Mouse (Mus musculus) layer of hippocampus, postnatal 36 days (tissue): ENCODE results near the gene Atf7ip. TPM values are rescaled to one million over a fixed set of nuclear protein-coding genes. Genes with fewer than 3 reads are reported as not detected.

ENCODE experiments used
- DNase-seq, 2 experiments: peaks; one replicate each; pipeline ENCODE4 v3.0.0; 2022
- total RNA-seq, 2 experiments: library from RNA; stranded (reverse); gene quantifications; 2 replicates each; pipeline ENCODE4 v1.2.3; 2021

The Atf7ip gene
- total RNA-seq, 2 experiments from 2014 or later = 101 to 109 TPM

DNA sequence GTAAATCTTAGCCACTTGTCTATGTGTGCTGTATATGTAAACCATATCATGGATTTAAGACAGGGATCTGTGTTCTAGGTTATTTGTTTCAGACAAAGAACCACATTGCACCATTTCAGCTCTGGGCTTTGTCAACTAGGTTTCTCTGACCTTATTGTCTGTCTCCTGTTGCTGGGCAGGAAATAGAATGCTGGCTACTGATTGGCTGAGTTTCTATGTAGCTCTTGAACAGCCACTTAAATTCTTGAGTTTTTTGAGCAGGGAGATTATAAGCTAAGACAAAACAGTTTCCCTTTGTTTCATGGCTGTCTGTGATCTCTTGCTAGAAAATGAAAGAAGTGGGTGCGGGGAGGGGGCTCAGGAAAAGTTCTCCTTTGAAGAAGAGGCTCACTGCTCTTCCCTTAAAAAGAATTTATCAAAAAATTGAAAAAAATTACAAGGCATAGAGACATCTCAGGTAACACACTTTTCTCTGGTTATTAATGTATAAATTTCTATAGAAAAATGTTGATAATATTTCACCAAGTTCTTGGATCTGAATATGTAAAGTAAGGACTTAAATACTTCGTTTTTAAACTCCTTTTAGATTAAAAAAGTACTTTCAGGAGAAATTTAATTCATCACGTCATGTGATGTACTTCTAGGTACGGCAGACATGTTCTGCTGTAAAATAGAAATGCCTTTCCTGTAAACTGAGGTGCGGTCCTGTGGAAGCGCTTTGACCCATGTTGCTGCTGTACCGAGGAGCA is 49.0 kb downstream of the Atf7ip start:
- no peak for DNase-seq

DNA sequence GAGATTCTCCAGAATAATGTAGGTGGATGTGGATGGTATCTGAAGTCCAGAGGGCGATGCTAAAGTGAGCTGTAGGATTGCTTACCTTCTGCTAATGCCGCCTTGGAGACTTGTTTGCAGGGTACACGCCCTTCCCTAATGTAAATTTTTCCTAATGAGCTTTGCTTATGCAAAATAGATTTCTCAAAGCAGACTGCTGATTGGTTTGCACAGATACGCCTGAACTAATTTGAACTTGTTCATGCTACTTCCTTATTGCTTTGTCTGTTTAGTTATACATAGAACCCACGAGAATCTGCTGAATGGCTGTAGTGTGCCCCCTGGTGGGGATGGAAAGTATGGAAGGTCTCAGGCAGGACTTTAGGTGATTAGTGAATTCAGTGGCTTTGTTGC is 49.6 kb downstream of the Atf7ip start:
- peak in 1 of 2 experiments; percentile 55 for DNase-seq

DNA sequence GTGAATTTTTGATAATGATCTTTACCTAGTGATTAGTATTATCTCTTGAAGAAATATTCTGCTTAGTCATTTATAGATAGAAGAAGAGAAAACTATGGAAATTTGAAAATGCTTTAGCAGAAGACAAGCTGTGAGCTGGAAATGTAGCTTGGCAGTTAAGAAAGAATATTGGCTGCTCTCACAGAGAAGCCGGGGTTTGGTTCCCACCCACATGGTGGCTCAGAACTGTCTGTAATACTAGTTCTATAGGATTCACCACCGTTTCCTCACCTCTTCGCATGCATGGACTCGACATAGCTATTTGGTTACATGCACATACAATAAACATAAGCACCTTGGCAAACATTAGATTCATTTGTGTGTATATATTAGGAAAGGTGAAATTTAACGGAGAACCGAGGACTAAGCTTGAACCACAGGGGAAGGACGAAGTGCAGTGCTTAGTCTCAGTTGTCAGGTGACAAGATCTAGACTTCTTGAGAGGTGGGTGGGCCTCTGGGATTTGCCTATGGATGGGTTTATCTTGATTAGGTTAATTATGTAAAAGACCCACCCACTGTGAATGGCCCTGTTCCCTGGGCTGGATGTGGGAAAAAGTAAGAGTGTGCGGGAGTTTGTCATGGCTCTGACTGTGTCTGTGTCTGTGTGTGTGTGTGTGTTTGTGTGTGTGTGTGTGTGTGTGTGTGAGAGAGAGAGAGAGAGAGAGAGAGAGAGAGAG is 52.5 kb downstream of the Atf7ip start:
- DNase-seq = no peak

DNA sequence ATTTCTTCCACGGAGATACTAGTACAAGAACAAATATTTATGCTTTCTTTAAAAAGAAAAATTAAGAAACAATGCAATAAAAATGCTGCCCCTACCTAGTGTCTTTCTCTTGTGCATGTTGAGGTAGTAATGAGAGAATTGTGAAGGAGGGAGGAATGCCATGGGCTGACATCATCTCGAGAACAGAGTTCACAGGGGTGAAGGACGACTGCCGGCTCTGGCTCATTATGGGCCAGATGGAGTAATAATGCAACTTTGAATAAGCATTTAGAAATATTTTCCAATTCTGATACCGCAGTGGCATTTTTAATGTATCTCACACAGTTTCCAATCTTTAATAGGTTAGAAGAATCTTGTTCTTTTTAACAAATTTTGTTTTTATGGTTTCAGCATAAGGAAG is 60.0 kb downstream of the Atf7ip start:
- DNase-seq = no peak

DNA sequence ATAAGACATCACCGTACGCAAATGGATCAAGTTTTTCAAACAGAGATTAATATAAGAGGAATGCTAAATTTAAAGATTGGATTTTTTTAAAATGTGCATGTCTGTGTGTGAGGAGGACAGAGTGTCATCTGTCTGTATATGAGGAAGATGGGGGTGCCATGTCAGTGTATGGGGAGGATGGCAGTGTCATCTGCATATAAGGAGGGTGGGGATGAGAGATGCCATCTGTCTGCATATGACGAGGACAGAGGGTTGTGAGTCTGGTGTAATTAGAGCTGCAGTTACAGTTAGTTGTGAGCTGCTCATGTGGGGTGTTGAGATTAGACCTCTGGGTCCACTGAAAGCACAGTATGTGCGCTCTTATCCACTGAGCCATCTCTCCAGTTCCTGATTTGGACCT is 84.8 kb downstream of the Atf7ip start:
- no peak for DNase-seq

DNA sequence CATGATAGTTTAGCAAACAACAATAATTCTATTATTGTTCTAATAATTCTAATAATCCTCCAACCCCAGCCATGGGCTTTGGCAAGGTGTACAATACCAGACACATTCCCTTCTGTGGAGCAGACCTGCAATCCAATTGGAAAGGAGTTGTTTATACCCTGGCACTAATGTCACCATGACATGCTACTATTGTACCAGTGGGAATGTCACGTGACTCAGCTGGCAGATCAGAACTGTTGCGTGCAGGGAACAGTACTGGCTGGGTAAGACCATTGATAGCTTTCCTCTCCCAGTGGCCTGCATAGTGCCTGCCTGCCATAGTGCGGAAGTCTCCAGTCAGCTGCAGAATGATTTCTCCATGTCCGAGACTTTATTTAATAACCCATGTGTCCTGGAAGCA is 88.6 kb downstream of the Atf7ip start:
- DNase-seq = no peak

DNA sequence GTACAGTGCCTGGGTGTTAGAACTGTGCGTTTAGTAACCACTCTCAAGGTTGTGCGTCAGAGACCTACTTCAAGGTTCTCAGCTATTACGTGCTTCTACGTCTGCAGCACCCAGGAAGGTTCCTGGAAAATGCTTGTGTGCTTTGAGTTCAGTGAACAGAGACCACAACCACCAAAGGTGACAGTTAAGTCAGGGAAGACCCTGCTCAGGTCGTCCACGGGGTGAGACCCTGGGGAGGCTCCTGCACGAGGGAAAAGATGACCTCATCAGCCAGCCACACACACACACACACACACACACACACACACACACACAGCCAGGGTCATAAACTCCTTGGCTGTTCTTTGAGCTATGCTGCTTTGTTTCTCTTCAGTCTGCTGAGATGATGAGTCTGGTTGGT is 96.6 kb downstream of the Atf7ip start:
- no peak for DNase-seq

DNA sequence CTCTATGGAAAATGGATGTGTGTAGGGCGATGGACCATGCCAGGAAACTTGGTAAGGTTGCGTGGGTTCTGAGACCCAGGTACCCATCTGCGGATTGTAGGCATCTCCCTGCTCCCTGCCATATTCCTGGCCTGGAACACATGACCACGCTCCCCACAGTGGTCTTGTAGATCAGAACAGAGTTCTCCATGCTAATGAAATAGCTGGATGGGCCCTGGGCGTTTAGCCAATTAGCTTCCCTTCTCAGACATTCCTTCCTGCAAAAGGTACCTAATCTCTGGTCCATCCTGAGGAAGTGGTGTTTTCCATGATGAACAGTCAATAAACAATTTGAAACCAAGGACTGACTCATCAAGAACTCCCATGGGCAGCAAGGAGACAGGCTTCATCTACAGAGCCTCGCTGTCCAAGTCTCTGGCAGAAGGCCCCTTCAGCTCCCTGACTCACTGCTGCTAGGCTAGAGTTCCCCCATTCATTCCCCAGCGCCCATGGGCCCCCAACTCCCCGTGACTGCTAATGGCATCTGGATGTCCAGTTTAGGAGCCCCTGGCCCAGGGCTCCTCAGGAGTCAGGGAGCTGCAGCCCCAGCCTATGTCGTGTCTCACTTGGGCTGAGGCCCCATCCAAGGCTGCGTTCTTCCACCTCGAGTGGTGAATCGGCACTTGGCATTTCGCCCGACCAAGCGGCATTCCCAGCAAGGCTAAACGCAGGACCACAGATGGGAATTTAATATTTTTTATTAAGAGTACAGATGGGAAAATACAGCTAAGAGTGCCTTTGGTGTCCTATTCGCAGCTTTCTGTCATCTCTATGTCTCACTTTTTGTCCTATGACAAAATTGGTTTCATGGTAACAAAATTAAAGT is 105.6 kb downstream of the Atf7ip start:
- no peak for DNase-seq

DNA sequence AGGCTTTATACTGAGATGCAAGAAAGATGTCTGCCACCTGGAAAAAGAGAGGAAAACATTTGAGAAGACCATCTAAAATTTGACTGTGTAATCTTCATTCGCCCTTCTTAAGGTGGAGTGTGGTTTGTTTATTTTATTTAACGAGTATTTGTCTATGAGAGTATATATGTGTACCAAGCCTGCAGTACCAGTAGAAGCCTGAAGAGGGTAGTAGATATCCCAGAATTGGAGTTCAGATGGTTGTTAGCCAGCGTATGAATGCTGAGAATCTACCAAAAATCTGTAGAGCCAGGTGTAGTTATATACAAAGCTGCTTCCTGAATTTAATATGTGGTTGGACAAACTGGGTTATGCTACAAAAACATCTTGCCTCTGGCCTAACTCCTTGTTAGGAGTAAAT is 106.3 kb downstream of the Atf7ip start:
- no peak for DNase-seq

DNA sequence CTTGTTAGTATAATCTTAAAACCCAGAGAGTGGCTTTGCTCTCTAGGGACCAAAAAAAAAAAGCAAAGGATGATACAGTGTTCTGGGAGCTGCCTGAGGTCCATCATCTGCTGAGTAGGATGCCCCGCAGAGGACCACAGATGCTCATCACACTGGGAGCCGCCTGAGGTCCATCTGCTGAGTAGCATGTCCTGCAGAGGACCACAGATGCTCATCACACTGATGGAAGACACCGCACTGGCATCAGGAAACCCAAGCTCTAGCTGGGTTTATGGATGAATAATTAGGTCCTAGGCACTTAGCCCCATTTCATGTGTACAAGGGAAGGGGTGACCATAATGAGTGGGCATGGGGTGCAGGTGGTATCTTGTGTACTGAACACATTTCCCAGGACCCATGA is 108.2 kb downstream of the Atf7ip start:
- no peak for DNase-seq

DNA sequence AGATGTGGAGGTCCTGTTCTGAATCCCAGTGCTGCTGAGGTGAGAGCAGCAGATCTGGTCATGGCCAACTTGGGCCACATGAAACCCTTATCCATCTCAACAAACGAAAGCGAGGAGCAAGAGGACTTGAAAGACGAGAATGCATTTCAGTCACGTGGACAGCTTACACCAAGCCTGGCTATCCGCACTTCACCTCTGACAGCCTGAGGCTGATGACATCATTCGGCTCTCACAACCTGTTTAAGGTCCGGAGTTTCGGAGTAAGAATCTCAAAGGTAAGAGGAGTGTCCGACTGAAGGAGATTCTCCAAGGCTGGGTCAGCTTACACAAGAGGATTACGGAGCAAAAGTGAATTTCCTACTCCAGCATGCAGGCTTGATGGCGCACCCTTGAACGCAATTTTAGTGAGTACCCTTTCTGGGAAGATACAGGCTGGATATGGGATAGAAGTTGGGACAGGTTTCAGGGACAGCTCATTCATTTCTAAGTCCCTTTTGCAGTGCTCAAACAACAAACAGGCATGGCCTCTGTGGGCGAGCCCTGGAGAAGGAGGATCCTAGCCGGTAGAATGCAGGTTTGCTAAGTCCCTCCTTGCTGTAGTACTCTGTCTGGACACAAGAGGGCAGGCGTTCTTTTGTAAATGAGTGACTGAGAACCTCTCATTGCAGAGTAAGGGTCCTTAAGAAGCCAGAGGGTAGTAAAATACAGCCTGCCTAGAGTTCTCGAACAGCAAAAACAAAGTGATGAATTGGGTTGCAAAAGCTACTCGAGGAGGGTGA is 114.6 kb downstream of the Atf7ip start:
- peak; percentile 60 to 76 for DNase-seq

DNA sequence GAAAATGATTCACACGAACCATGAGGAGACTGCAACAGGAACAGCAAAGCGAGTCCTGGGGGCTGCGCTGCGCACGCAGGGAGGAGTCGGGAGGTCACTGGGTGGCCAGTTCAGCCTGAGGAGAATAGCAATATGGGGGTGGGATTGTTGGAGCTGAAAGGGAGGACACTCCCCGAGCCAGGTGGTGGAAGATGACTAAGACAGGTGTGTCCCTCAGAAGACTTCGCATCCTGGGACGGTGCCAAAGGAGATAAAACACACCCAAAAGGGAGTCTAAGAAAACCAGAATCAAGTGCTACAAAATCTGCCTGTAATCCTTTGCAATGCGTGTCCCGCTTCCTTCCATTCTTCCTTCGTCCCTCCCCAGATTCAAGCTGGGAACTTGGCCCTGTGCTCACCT is 119.5 kb downstream of the Atf7ip start:
- DNase-seq = no peak

DNA sequence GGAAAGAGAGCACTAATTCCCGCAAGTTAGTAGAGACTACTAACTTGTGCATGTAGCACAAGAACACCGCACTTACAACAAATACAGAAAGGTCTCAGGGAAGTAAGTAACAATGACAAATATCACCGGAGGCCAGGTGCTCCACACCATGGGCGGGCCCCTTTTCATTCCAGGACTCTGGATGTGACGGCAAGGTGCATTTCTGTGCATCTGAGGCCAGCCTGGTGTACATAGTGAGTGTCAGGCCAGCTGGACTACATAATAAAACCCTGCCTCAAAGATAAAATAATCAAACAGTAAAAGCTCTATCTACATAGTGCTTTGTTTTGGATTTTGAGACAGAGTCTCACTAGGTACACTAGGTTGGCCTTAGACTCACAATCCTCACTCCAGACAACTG is 123.7 kb downstream of the Atf7ip start:
- no peak for DNase-seq

DNA sequence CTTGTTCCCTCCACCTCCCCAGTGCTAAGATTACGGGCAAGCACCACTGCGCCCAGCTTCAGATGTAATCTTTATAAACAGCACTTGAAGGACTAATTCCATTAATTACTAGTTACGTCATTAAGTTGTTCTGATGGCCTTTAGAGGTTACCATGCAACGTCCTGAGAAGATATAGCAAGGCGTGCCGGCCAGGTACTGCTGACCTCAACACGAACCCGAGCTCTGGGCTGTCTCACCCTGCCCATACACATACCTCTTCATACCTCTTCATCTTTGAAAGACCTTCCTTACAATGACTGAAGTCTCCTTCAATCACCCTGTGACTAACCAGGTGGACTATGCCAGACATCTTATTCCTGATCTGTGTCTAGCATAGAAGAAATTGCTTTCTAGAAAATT is 125.6 kb downstream of the Atf7ip start:
- DNase-seq = no peak

DNA sequence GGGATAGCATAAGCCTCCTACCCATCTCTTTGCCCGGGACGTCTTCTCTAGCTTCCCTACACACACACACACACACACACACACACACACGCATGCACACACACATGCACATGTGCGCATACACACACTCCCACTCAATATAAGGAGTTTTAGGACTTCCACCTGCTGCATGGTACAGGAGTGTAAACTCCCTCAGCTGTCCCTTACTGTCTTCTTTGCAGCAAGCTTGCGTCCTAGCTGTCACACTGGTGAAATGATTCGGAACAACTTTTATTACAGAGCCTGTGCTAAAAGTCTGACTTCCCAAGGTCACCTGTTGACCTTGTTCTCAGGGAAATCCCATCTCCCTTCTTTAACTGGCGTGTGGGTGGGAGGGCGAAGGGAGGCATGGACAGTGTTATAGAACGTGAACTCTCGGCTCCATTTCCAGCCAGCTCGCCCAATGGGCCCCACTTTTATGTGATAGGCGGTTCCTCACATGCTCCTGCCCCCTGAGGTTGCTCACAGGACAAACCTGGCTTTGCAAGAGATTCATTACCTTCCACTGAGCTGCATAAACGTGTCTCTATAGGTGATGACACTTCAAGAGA is 126.1 kb downstream of the Atf7ip start:
- DNase-seq = no peak

DNA sequence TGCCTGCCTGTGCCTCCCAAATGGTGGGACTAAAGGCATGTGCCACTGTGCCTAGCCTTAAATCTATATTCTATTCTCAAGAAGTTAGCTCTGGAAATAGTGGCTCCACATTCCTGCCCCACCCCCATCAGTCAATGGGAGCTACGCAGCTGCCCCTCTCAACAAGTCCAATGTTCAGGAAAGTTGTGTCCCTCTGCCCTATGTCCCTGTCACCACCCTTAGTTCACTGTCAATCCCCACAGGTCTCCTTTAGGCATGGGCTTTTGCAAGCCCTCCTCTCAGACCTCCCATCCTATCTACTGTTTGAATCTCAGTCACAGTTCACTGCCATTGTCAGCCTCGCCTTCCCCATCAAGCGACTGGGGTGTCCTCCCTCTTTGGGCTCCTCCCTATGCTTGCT is 127.2 kb downstream of the Atf7ip start:
- DNase-seq = no peak

DNA sequence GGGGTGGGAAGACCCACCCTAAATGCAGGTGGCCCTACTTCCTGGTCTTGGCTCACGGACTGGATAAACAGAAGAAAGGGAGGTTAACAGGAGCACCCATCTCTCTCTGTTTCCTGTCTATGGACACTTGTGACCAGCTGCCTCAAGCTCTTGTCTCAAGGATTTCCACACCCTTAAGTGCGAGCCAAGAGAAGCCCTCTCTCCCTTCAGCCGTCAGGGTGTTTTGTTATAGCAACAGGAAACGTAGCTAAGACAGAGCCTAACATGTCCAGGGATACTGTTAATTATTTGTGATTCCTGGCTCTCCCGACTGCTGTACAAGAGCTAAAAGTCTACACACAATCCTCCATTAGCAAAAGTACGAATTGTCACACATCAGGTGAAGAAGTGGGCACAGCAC is 127.8 kb downstream of the Atf7ip start:
- no peak for DNase-seq

DNA sequence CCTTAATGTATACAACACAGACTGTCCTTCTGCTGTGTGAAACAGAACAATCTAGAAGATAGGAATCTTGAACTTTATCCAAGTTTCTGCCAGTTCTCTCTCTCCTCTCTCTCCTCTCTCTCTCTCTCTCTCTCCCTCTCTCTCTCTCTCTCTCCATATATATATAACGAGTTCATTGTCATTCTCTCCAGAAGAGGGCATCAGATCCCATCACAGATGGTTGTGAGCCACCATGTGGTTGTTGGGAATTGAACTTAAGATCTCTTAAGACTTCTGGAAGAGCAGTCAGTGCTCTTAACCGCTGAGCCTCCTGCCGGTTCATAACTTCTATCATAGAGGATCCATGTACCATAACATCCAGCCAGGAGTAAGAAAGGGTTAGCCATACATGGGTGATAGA is 129.0 kb downstream of the Atf7ip start:
- DNase-seq = no peak

DNA sequence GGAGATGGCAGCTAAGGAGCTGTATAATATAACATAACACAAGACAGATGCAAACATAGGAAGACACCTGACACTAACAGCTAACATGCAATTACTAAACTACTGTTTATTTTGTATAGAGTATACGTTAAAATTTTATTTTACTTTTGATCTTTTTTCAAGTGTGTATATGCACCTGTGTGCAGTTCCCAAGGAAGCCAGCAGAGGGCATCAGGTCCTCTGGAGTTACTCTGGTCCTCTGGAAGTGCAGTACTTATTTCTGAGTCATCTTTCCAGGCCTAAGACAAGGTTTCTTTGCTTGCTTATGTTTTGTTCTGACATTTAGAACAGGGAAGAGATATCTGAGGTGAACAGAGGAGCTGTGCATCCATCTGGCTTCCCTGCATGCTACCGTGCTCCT is 138.2 kb downstream of the Atf7ip start:
- no peak for DNase-seq

DNA sequence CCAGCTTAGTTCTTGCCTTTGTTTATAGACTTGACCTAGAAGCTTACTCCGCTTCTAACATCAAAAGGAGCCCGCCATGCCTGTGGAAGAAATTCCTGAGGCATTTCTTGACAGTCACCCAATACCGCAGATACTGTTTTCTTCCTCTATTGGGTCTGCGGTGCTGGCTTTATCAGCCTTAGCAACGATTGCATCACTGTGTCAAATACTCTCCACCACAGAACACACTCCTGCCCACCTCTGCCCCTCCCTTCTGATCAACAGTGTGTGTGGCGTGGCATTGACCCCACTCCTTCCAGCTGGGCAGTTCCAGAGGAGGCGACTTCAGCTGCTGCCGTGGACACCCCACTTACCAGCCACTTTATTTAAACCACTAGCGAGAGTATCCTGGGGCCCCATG is 139.8 kb downstream of the Atf7ip start:
- DNase-seq = no peak

DNA sequence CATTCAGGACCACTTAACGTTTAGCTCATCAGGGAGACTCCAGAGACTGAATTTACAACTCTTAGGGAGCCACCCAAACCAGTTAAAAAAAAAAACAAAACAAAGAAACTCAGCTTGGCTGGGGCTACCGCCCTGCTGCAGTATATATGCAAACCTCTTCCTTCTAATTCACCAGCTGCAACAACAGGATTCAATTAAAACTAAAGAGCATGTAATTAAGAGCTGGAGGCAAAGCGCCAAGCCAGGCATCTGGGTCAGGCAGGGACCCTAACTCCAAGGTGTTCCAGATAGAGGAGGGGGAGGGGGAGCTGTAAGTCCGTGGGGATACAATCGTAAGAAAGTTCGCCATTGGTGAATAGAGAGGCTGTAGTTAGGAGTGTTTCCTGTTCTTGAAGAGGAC is 140.2 kb downstream of the Atf7ip start:
- no peak for DNase-seq

DNA sequence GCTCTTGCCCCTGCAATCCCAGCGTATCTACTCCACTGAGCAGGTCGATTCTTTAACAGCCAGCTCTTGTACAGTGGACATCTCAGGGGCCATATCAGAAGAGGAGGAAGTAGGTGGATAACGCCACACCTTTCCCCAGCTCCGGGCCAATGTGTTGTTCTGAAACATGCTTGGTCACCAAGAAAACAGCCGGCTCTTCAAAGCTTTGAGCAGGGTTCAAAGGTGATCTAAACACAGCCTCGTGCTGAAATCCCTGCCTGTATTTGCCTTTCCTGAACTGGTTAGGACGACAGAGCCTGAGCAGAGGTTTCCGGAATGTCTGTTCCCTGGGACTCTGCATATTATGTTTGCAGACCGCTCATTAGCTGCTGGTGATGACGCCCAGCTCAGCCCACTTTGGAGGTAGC is 141.5 kb downstream of the Atf7ip start:
- DNase-seq = no peak
